Mouse (Mus musculus): ENCODE results near the gene Cacna2d1.

DNA sequence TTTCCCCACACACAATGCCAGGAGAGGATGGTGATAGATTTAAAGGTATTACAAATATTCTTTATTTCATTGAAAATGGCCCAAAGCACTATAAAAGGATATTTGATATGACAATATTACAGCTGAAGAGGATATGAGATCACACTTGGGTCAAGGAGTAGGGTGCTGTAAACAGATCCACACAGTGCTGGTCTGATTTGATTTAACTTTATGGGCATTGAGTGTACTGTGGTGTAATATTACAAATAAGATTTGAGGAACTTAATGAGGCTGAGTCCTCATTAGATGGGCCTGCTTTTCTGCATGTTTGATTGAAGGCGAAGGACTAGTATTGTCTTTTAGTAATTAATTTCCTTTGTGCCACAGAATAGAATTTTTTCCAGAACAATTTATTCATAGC lies 212.1 kb downstream of the Cacna2d1 start:
- TF ChIP-seq CTCF (conservative IDR thresholded peaks at IDR 0.05; ENCODE audit: low read length), result no peak
- TF ChIP-seq POU5F1 (IDR thresholded peaks at IDR 0.05; ENCODE audit: borderline replicate concordance, low read length), result no peak

All from E14TG2a.4 (cell line).